Mouse (Mus musculus) bone marrow macrophage, adult 2 months (primary cell): ENCODE measurements around the gene Ntrk3.

Experiments
- CTCF ChIP-seq: IDR thresholded peaks from 2 replicates; pipeline ENCODE4 v1.5.1; 2012; ENCODE audit warnings: low read depth, mild to moderate bottlenecking, low read length, moderate library complexity
- POLR2A ChIP-seq: IDR thresholded peaks from 2 replicates; pipeline ENCODE4 v1.6.1; 2012; ENCODE audit warnings: mild to moderate bottlenecking, low read depth, low read length, borderline replicate concordance

DNA sequence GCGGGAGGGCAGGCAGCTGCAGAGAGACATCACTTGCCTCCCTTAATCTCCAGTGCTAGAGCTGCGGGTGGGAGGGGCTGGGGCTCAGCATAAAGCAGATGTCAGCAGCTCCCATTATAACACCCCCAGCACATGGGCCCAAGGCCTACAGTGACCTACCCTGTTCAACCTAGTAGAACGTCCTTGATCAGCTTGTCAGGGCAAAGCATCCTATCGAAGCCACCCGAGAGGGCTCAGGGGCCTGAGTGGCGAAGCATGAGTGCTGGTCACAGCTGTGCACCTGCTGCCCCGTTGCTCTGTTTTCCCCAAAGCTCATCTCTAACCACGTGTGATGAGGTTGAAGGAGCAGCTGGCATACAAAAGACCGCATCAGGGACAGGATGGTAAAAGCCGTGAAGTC is 191.3 kb downstream of the Ntrk3 start:
- TF ChIP-seq CTCF, result no peak
- no peak for TF ChIP-seq POLR2A
